Mouse (Mus musculus) 3134 (cell line): ENCODE results near the gene Ech1.

ENCODE experiments used
- DNase-seq: peaks from one replicate; pipeline ENCODE4 v3.0.0-alpha.2; 2011; ENCODE audit warnings: low spot score; ENCODE audit not compliant: insufficient read length; ENCODE audit errors: extremely low read depth

The Ech1 gene

DNA sequence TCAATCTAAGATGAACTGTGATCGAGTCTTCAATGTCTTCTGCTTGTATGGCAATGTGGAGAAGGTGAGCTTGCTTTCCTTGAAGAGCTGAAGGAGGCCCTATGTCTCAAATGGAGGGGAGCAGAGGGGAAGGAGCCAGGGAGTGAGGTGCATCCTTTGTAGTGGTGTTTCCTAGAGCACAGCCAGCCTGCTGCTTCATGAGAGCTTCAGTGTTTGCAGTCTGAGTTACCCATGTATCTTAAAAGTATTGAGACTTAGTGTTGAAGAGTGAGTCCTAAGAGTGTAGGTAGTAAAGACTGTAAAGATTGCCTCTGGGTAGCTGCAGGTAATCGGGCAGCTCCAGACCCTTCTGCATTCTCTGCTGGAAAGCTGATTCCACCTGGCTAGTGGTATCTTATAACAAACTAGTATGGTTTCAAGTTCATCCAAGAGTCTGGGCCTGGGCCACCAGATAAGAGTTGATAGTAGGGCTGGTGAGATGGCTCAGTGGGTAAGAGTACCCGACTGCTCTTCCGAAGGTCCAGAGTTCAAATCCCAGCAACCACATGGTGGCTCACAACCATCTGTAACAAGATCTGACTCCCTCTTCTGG, 6.1 kb upstream of the Ech1 start:
- no peak for DNase-seq

DNA sequence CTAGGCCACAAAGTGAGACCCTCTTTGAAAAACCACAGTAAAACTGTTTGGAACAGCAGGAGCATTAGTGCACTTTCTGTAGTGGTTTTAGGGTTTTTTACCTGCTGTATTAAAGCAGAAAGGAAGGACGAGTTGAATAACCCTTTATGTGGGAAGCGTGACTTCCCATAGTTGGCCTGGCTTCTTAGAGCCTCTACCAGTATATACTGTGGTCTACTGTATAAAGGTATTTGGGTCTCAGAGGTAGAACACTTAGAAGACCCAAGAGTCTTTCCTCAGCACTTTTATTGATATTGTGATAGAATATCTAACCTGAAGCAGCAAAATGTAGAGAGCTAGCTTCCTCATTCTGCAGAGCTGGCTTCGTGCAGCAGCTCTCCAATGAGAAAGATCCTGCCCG, 5.4 kb upstream of the Ech1 start:
- no peak for DNase-seq

DNA sequence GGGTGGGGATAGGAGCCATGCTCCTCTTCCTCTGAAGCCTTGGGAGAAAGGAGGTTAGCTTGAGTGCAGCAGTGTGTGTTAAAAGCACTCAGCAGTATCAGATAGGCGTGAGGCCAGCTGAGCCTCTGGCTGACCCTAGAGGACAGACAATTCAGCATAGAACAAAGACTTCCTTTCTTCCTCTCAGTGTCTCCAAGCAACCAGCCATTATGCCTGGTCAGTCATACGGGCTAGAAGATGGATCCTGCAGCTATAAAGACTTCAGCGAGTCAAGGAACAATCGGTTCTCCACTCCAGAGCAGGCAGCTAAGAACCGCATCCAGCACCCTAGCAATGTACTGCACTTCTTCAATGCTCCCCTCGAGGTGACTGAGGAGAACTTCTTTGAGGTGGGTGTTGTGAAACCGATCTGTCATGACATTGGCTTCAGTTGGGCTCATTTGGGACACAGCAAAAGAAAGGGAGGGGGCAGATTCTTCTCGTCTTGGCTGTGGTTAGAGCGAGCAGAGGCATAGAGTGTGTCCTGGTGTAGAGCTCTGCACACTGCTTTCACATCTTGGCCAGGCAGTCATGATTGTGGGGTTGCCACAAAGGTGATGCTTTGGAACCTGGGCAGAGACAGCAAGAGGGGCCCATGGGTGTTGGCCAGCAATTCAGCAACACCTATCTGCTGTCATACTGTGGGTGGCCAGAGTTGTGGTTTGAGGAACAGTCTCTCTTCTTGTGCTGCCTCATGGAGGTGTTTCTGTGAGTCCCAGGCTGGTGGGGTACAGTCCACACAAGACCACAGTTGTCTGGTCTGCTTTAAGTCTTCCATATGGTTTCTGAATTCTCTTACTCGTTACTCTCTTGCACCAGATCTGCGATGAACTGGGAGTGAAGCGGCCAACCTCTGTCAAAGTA, 4.4 kb upstream of the Ech1 start:
- DNase-seq = no peak

DNA sequence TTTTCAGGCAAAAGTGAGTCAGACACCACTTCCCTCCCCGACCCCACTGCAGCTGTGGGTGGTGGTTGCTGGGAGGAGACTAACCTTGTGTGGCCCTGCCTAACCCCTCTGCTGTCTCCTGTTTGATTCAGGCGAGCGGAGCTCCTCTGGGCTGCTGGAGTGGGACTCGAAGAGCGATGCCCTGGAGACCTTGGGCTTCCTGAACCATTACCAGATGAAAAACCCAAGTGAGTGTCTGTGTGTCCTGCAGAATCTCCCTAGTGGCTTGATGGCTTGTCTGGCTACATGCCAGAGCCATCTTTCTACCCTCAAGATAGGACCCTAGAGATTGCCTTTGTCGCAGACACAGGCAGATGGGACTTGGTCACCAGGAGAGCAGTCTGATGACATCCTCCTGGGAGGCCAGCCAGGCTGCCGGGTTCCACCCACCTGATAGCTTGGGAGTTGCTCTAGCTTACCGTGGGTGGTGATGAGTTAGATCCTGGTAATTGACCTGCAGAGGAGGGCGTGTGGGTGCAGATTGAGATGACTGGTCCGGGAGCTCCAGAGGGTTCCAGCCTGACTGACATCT, 3.7 kb upstream of the Ech1 start:
- peak; percentile 51 for DNase-seq

DNA sequence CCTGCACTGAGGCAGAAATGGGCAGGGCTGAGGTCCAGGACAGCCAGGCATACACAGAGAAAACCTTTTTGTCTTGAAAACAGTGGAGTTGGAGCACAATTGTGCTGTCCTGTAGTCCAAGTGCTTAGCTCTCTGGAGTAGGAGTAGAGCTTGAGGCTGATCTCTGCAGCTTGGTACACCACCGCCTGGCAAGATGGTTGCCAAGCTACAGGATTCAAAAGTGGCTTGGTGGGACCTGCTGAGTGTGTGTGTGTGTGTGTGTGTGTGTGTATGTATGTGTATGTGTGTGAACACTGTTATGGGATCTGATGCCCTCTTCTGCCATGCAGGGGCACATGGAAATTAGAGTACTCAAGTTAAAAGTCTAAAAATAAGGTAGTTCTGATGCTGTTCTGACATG, 2.5 kb upstream of the Ech1 start:
- DNase-seq = no peak

DNA sequence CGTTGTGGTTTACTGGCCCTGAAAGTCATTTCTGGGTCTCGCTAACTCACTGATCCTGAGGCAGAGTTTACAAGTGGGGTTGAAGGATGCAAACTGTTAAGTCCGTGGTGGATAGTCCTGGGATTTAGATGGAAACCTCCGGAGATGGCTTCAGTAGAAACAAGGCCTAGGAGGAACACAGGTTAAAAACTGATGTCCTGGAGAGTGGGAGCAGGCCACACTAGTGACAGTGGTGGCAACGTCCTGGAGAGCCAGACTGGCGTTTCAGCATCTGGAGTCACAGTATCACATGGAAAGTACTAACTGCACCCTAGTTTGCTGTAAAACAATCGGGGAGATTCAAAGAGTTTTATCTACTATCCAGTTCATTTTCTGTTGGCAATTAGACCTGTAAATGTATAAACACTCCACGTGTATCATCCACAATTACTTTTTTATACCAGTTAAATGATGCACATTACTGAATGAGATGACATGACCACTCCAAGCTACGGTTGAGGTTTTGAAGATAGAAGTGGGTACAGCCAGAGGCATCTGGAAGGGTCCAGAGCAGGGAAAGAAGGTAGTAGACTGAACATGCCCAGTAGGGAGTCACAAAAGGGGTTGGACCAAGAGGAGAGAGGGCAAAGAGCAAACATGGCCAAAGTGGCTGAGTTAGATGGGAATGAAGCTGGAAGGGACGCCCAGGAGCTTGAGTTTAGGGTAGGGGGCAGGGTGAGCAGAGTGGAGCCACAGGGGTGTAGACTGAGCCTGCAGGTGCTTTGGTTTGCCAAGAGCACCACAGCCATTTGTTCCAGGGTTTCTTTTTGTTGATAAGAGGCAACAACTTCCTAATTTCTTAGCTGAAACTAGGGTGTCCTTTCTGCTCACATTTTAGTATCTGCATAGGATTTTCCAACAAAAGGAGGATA, 1.8 kb upstream of the Ech1 start:
- no peak for DNase-seq

DNA sequence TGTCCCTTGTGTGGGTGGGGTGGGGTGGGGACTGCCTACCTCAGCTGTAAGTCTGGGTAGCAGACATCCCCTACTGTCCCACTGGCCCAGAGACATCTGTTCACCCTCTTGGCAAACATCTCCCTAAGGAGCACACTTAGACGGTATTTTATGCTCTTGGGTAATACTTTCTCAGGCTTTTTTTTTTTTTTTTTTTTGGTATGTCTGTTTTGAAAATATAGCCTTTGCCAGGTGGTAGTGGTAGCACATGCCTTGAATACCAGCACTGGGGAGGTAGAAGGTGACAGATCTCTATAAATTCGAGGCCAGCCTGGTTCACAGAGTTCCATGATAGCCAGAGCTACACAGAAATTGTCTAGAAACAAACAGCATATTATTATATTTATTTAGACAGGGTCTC, 1.1 kb upstream of the Ech1 start:
- no peak for DNase-seq

DNA sequence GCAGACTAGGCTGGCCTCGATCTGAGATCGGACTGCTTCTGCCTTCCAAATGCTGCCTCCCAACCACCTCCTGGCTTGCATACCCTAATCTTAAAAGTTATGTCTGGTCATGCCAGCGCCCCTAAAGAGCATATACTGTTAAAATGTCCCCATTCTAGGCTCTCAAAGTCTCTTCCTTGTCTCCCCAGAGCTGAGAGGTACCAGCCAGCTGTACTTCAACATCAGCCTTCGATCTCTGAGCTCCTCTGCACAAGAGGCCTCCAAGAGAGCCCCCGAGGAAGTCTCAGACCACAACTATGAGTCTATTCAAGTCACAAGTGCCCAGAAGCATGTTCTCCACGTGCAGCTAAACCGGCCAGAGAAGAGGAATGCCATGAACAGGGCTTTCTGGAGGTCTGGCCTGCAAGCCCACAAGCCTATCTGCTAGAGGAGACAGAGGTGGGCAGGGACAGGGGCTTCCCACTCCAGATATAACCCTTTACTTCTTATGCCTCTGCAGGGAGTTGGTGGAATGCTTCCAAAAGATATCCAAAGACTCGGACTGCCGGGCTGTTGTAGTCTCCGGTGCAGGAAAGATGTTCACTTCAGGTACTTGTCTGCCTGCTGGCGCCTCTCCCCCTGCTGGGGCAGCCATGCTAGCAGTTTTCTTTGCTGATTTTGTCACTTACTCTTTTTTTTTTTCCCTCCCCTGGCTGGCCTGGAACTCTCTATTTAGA, 827 bp downstream of the Ech1 start:
- peak; percentile 43 for DNase-seq

DNA sequence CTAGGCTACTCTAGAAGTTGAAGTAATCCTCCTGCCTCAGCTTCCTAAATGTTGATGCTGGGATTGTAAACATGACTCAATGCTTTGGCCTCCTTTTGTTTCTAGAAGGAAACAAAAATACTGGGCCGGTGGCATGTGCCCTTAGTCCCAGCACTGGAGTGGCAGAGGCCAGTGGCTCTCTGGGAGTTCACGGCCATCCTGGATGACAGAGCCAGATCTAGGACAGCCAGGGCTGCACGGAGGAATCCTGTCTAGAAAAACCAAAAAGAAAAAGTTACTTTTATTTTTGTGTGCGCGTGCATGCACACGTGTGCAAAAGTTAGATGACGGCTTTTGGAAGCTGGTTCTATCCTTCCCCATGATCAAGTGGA, 1.4 kb downstream of the Ech1 start:
- no peak for DNase-seq

DNA sequence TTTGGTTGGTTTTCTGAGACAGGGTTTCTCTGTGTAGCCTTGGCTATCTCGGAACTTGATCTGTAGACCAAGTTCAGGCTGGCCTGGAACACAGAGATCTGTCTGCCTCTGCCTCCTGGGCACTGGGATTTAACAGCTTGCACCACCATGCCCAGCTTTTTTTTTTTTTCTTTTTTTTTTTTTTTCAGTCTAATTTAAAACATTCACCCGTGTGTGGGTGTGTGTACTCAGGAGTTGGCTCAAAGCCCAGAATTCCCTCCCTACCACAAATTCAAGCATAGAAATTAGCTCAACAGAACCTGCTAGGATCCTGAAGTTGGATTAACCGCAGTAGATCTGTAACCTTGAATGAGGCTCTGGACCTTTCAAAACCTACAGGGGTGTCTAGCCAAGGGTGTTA, 2.3 kb downstream of the Ech1 start:
- DNase-seq = peak; percentile 32

DNA sequence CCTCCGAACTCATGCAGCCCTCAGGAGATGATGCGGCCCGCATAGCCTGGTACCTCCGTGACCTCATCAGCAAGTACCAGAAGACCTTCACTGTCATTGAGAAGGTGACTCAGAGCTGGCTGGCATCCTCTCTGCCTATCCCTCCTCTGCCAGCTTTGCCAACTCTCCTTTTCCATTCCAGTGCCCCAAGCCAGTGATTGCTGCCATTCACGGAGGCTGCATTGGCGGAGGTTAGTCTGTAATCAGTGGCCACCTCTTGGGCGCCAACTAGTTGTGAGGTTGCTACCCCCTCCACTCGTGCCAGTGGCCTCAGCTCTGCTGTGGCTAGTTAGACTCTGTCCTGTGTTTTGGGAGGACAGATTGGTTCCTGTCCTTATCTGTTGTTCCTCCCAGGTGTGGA, 4.8 kb downstream of the Ech1 start:
- no peak for DNase-seq

DNA sequence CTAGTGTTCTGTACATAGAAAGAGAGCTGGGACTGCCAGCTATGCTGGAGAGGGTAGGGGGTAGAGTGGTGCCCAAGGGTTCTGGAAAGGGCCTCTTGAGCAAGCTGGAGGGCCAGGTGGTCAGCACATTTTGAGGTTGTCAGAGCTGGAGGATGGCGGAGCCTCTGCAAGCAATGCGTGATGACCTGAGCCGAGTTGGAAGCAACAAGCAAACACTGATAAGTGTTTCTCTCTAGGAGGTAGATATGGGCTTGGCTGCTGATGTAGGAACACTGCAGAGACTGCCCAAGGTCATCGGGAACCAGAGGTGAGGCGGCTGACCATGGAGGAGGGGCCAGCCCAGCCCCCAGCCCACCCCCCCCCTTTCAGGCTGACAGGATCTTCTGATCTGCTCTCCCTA, 6.0 kb downstream of the Ech1 start:
- DNase-seq = no peak

DNA sequence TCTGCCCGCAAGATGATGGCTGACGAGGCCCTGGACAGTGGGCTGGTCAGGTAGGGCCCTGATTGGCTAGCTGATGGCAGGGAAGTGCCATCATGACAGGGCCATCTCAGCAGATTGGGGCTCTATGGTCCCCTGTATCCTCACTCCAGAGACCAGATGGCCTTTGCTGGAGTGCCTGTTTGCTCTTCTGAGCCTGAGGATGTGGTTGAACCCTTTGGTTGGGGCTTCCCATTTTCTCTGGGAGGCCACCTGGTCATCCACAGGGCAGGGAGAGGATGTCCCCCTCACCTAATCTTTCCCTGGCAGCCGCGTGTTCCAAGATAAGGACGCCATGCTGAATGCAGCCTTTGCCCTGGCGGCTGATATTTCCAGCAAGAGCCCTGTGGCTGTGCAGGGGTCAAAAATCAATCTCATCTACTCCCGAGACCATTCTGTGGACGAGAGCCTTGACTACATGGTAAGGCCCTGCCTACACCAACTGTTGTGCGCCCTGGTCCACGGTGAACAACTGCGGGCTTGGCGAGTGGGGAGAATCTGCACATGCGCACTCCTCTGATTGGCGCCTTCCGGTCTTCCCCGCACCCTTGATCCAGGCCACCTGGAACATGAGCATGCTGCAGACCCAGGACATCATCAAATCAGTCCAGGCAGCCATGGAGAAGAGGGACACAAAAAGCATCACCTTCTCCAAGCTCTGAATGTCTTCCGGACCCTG, 6.6 kb downstream of the Ech1 start:
- DNase-seq = no peak

DNA sequence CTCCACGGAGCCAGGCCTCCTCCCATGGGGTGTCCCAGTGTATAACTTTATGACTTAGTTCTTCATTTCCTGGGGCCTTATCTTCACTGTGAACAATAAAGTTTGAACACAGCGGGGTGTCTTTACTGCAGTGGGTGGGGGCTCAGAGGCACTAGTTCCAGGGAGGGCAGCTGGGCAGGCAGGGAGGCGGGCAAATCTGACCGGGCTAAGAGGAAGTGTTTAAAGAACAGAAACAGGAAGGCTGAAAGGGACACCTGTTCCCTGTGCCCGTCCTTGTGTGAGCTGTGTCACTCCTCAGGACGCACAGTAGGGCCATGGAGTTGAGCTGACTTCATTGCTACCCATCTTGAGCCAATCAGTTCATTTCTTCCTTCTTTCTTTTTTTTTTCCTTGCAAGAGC, 7.1 kb downstream of the Ech1 start:
- DNase-seq = no peak

DNA sequence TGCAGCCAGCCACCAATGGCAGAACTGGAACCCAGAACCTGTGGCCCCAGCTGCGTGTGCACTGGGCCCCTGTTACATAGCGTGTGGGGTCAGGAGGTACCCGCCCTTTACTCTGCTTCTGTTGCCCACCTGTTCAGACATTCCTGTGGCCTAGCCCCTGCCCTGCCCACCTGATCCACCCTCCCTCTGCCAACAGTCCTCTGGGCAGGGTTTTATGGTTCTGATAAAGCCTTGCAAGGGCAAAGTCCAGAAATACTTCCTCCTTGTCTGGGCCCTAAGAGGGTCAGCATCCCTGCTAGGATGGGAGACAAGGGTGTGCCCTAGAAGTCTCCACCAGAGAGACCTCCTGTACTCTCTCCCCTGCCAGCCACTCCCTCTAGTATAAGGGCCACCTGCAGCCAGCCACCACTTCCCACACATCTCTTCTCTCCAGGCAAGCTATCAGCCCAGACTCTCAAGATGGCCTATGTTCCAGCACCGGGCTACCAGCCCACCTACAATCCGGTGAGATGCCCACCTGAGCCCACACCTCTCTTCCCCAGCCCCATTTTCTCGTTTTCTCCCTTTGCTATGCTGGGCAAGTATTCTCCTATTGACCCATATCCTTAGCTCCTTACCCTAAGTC, 8.8 kb downstream of the Ech1 start, which contains the start of gene Lgals4:
TSS of gene Lgals4 (plus strand) at position 132 of the 625 bp plus-strand sequence.
- no peak for DNase-seq

DNA sequence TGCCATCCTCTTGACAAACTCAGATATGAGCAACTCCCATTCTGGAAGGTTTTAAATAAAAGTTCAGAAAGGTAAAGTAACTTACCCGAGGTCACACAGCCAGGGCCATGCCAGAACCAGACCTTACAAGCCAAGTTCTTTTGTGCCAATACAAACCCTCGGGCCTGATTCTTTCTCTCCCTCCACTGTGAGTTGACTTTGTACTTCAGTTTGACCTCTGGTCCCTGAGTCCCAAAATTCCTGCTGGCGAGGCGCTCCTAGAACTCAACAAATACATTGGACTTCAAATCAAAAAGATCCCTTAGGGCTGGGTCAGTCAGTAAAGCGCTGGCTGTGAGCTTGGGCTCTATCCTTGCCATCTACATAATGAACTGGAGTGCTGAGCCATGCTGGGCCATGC, 11.9 kb downstream of the Ech1 start:
- no peak for DNase-seq

DNA sequence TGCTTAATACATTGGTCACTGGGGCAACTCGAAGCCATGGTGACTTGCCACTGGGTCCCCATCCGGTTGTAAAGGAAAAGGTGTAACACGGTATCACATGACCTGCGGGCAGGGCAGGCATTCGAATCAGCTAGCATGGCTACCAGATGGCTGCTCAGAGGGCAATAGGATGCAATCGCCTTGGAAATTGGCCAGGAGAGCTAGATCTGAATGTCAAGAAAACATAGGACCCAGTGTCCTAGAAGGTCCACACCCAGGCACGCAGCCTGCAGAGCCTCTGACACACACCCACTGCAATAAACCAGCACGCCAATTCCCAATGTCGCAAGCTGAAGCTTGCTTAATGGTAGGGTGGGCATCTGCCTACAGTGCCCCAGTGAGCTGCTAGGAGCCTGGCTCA, 13.3 kb downstream of the Ech1 start:
- no peak for DNase-seq

DNA sequence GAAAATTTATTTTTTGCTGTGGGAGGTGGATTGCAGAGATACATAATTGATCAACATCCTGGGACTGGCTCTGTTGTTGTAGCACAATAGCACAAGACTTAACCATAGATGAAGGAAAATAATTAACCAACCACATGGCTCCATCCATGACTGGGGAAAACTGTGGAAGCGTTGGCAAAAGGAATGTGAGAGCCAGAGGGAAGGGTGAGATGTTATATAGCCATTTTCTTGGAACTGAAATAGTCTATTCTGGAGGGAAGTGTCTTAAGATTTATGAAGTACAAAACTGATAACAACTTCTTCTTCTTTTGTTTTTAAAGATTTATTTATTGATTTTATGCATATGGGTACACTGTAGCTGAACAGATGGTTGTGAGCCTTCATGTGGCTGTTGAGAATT, 22.3 kb downstream of the Ech1 start:
- DNase-seq = no peak

DNA sequence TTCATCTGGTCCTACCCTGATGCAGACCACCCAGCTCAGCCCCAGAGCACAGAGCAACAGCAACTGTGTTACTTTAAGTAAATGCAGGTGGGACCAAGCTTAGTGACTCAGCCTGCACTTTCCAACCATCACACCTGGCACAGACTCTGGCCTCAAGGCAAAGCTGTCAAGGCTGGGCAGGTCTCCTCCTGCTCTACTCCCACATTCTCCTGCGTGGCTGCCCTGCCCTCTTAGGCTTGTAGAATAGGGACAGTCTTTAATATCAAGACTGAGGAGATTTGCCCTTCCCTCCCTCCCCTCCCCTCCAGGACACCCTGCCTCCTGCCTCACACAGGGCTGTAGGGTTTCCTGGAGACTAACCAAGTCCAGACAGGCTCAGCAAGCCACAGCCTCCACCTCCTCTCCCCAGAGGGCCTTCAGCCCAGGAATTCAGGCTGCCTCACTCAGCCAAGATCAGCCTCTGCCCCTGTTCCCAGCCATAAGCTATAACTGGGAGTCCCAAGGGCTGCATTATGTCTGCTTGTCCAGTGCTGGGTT, 24.8 kb downstream of the Ech1 start:
- DNase-seq = no peak
